Comparison of ENCODE assay signal across 10 mouse cellular contexts in genomic region chr8:10865941-10866513, GRCm38 (mm10).
DNase-seq lines count a peak whose midpoint lies in the region; ATAC-seq lines count a peak whose summit lies in the region.
"Had no signal": no experiment of that assay in that cellular context is flagged by ENCODE, and none has a peak within 500 bp of the region (broad histone marks: within the 10 kb centered on the region; RNA-seq: fewer than 3 reads in every experiment).

No protein-coding gene starts in this region.

- peaks cover 16% of the 10 kb centered on the region for H3K27me3 ChIP-seq in heart, embryonic 13.5 days (replicated peaks)

- 0 out of 2 replicates have a peak overlapping the region, but pooled peaks have one; percentile 5 for H3K27ac ChIP-seq in heart, embryonic 13.5 days (replicated peaks)

- intact Hi-C loops in heart, postnatal 14 days (cut with DNase I) = no loop called here

- no peak overlapping the region for H3K4me2 ChIP-seq in heart, embryonic 13.5 days

- no peaks in the 10 kb centered on the region for H3K36me3 ChIP-seq in heart, embryonic 13.5 days

- no peak overlapping the region for H3K9ac ChIP-seq in heart, embryonic 13.5 days

- H3K4me1 ChIP-seq in heart, embryonic 13.5 days = peaks cover 11% of the 10 kb centered on the region

- 61% methylated on average over 11 of the region's 11 CpGs for WGBS in heart, embryonic 13.5 days

- H3K9me3 ChIP-seq in heart, embryonic 13.5 days = no peaks in the 10 kb centered on the region

- ATAC-seq in heart, embryonic 13.5 days (ENCODE audit: extremely low read depth, insufficient number of reproducible peaks, low FRiP score, low TSS enrichment) = no peak
- peak; percentile 91 for ATAC-seq in granulocyte monocyte progenitor cell, adult 5-6 weeks (replicated peaks; ENCODE audit: poor library complexity, severe bottlenecking)

- no peak for DNase-seq in heart, postnatal 14 days
- DNase-seq in kidney, postnatal 10 days = peak; percentile 36
- peak; percentile 69 to 76 for DNase-seq in natural killer cell, adult 2 months (ENCODE audit: low spot score in 2 of 2)
- no peak for DNase-seq in thymus, postnatal 36 days
- DNase-seq in T-cell, adult 2 months (ENCODE audit: low spot score) = no peak
- DNase-seq in adrenal gland, adult 8-10 months = no peak
- DNase-seq: gastrocnemius, adult 2 months; thymus, postnatal 4 days had no signal

- no peak overlapping the region for H3K4me3 ChIP-seq in heart, embryonic 13.5 days
- H3K4me3 ChIP-seq: gastrocnemius, adult 2 months had no signal

Comparison
In these comparisons a context has a peak if more than half of its experiments do, and no peak if none do; other contexts are left out.
1. DNase-seq: peak in kidney, postnatal 10 days (single experiment) and natural killer cell, adult 2 months (2 of 2); none in heart, postnatal 14 days (0 of 2), thymus, postnatal 36 days (0 of 2), T-cell, adult 2 months (single experiment) and adrenal gland, adult 8-10 months (single experiment).